Mouse (Mus musculus): ENCODE data around the gene Prop1. TPM values are rescaled to one million over a fixed set of nuclear protein-coding genes. Genes with fewer than 3 reads are reported as not detected.

Prop1 gene
- total and polyA plus RNA-seq, 2 experiments from 2014 or later = not detected

- WGBS = 50% methylated on average over 14 of the region's 14 CpGs
- H3K36me3 ChIP-seq (replicated peaks; ENCODE audit: control insufficient read depth, insufficient read depth, low read length) = no peaks in the 10 kb centered on the region
- DNase-seq (ENCODE audit: low spot score) (peak; percentile 9), ATAC-seq (ENCODE audit: insufficient read depth, low read depth) (no peak)
- H3K4me2 ChIP-seq (ENCODE audit: low read depth, low read length) = no peak overlapping the region
- no peak for TF ChIP-seq CTCF (IDR thresholded peaks at IDR 0.05; ENCODE audit: low read depth)
- TF ChIP-seq EP300 (IDR thresholded peaks at IDR 0.05; ENCODE audit: low read depth) = no peak
- no peak overlapping the region for H3K27ac ChIP-seq (ENCODE audit: low read depth)
- no peaks in the 10 kb centered on the region for H3K4me1 ChIP-seq (ENCODE audit: control insufficient read depth, insufficient read depth)
- no peak overlapping the region for H3K4me3 ChIP-seq (ENCODE audit: low read depth, low read length)
- peaks cover 22% of the 10 kb centered on the region for H3K27me3 ChIP-seq (ENCODE audit: control insufficient read depth, insufficient read depth, low read length)
- H3K9ac ChIP-seq (replicated peaks; ENCODE audit: low read depth, low read length) = no peak overlapping the region
- no peaks in the 10 kb centered on the region for H3K9me3 ChIP-seq (replicated peaks; ENCODE audit: control insufficient read depth, low read length)
Measured at GRCm38 (mm10) chr11:50952290-50952689, 1.3 kb downstream of the Prop1 start.

- Histone ChIP-seq H3K4me3 (ENCODE audit: low read depth, low read length) (no peak within 1 kb of the TSS), H3K4me2 (ENCODE audit: low read depth, low read length) (no peak within 1 kb of the TSS), H3K4me1 (ENCODE audit: control insufficient read depth, insufficient read depth) (no peaks in the 10 kb centered on the region), H3K9me3 (replicated peaks; ENCODE audit: control insufficient read depth, low read length) (no peaks in the 10 kb centered on the region), H3K27ac (ENCODE audit: low read depth) (no peak within 1 kb of the TSS), H3K27me3 (ENCODE audit: control insufficient read depth, insufficient read depth, low read length) (peaks cover 25% of the 10 kb centered on the region), H3K36me3 (replicated peaks; ENCODE audit: control insufficient read depth, insufficient read depth, low read length) (no peaks in the 10 kb centered on the region), H3K9ac (replicated peaks; ENCODE audit: low read depth, low read length) (no peak within 1 kb of the TSS)
- 73% methylated on average over 14 of the region's 14 CpGs for WGBS
- DNase-seq (ENCODE audit: low spot score) (no peak), ATAC-seq (ENCODE audit: insufficient read depth, low read depth) (no peak)
- TF ChIP-seq CTCF (IDR thresholded peaks at IDR 0.05; ENCODE audit: low read depth) (no peak), EP300 (IDR thresholded peaks at IDR 0.05; ENCODE audit: low read depth) (no peak)
Measured at GRCm38 (mm10) chr11:50943506-50943905, 10.1 kb downstream of the Prop1 start, which contains the start of gene 4933414I15Rik. 4933414I15Rik (minus strand) TSS chr11:50943765.

GRCm38 (mm10) chr11:50942386-50942785 is 11.2 kb downstream of the Prop1 start:
- Histone ChIP-seq H3K9ac (replicated peaks; ENCODE audit: low read depth, low read length) (no peak overlapping the region), H3K4me1 (ENCODE audit: control insufficient read depth, insufficient read depth) (no peaks in the 10 kb centered on the region), H3K36me3 (replicated peaks; ENCODE audit: control insufficient read depth, insufficient read depth, low read length) (no peaks in the 10 kb centered on the region), H3K27me3 (ENCODE audit: control insufficient read depth, insufficient read depth, low read length) (peaks cover 25% of the 10 kb centered on the region), H3K4me2 (ENCODE audit: low read depth, low read length) (no peak overlapping the region), H3K9me3 (replicated peaks; ENCODE audit: control insufficient read depth, low read length) (no peaks in the 10 kb centered on the region), H3K4me3 (ENCODE audit: low read depth, low read length) (no peak overlapping the region), H3K27ac (ENCODE audit: low read depth) (no peak overlapping the region)
- TF ChIP-seq EP300 (IDR thresholded peaks at IDR 0.05; ENCODE audit: low read depth) = no peak
- no peak for TF ChIP-seq CTCF (IDR thresholded peaks at IDR 0.05; ENCODE audit: low read depth)
- WGBS = 65% methylated on average over 12 of the region's 12 CpGs
- DNase-seq (ENCODE audit: low spot score) (no peak), ATAC-seq (ENCODE audit: insufficient read depth, low read depth) (no peak)

GRCm38 (mm10) chr11:50939621-50940366 is 13.8 kb downstream of the Prop1 start:
- Histone ChIP-seq H3K27me3 (ENCODE audit: control insufficient read depth, insufficient read depth, low read length) (peaks cover 22% of the 10 kb centered on the region), H3K9ac (replicated peaks; ENCODE audit: low read depth, low read length) (no peak overlapping the region), H3K4me1 (ENCODE audit: control insufficient read depth, insufficient read depth) (no peaks in the 10 kb centered on the region), H3K9me3 (replicated peaks; ENCODE audit: control insufficient read depth, low read length) (no peaks in the 10 kb centered on the region), H3K36me3 (replicated peaks; ENCODE audit: control insufficient read depth, insufficient read depth, low read length) (no peaks in the 10 kb centered on the region), H3K27ac (ENCODE audit: low read depth) (no peak overlapping the region), H3K4me3 (ENCODE audit: low read depth, low read length) (no peak overlapping the region), H3K4me2 (ENCODE audit: low read depth, low read length) (no peak overlapping the region)
- TF ChIP-seq CTCF (IDR thresholded peaks at IDR 0.05; ENCODE audit: low read depth) (peak; percentile 90), EP300 (IDR thresholded peaks at IDR 0.05; ENCODE audit: low read depth) (no peak)
- DNase-seq (ENCODE audit: low spot score) (peak; percentile 80), ATAC-seq (ENCODE audit: insufficient read depth, low read depth) (no peak)
- WGBS = 31% methylated on average over 14 of the region's 14 CpGs

- ATAC-seq (ENCODE audit: insufficient read depth, low read depth) (no peak), DNase-seq (ENCODE audit: low spot score) (no peak)
- peaks cover 15% of the 10 kb centered on the region; the same call in 1 of the 2 replicates for H3K27me3 ChIP-seq (ENCODE audit: control insufficient read depth, insufficient read depth, low read length)
- no peak overlapping the region for H3K27ac ChIP-seq (ENCODE audit: low read depth)
- H3K36me3 ChIP-seq (replicated peaks; ENCODE audit: control insufficient read depth, insufficient read depth, low read length) = no peaks in the 10 kb centered on the region
- TF ChIP-seq CTCF (IDR thresholded peaks at IDR 0.05; ENCODE audit: low read depth) (no peak), EP300 (IDR thresholded peaks at IDR 0.05; ENCODE audit: low read depth) (no peak)
- WGBS = 63% methylated on average over 8 of the region's 8 CpGs
- no peaks in the 10 kb centered on the region for H3K4me1 ChIP-seq (ENCODE audit: control insufficient read depth, insufficient read depth)
- H3K4me3 ChIP-seq (ENCODE audit: low read depth, low read length) = no peak overlapping the region
- H3K9me3 ChIP-seq (replicated peaks; ENCODE audit: control insufficient read depth, low read length) = no peaks in the 10 kb centered on the region
- no peak overlapping the region for H3K4me2 ChIP-seq (ENCODE audit: low read depth, low read length)
- H3K9ac ChIP-seq (replicated peaks; ENCODE audit: low read depth, low read length) = no peak overlapping the region
Measured at GRCm38 (mm10) chr11:50938435-50938834, 15.1 kb downstream of the Prop1 start.
